Mouse (Mus musculus) small intestine, adult 2 months (tissue): Measurements from ENCODE around the gene Cnfn.

Experiments
- CTCF ChIP-seq: fragments of 200-500 bp; IDR thresholded peaks from 2 replicates; pipeline ENCODE4 v1.5.1; 2012; ENCODE audit warnings: low read depth, mild to moderate bottlenecking, control low read depth, inconsistent platforms, low read length, moderate library complexity, mixed read lengths; ENCODE audit not compliant: insufficient replicate concordance, insufficient read length; ENCODE audit errors: extremely low read depth
- POLR2A ChIP-seq: fragments of 200-500 bp; IDR thresholded peaks from 2 replicates; pipeline ENCODE4 v1.6.1; 2012; ENCODE audit warnings: low read depth, mild to moderate bottlenecking, control low read depth, inconsistent platforms, low read length, moderate library complexity

- TF ChIP-seq CTCF (no peak), POLR2A (0 out of 2 replicates have a peak, but pooled peaks have one; percentile 7)
These were observed 14.4 kb upstream of the Cnfn start for GRCm38 (mm10) chr7:25383891-25384290.
